Mouse (Mus musculus): ENCODE results near the gene Rprd1b. TPM values are rescaled to one million over a fixed set of nuclear protein-coding genes. Genes with fewer than 3 reads are reported as not detected.
A peak's percentile ranks its signal among the peaks of the same experiment; 100 is the strongest.

Rprd1b gene
- polyA plus RNA-seq, 1 experiment from 2014 or later = 50.9 TPM

DNA sequence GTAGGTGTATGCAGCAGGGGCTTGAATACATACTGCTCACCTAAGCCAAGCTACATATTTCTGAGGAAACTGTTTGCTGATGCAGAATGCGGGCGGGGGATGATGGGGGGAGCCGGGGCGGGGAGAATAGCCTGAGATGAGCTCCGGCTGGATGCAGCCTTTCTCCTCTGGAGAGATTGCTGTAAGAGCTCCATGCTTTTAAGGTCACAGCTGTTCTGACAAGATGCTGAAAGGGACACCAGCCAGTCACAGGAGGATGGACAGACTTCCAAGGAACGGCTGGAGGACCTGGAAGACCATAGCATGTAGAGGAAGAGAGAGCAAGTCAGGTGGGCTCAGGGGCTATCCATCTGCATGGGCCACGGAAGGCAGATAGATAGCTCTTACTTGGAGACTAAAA, 66.0 kb downstream of the Rprd1b start:
- no peak overlapping the region for H3K9ac ChIP-seq
- WGBS = 51% methylated on average over 7 of the region's 7 CpGs
- peak; percentile 26 for DNase-seq
- H3K4me2 ChIP-seq = no peak overlapping the region
- no peak overlapping the region for H3K4me3 ChIP-seq (ENCODE audit: low read depth, low read length)
- H3K27me3 ChIP-seq (ENCODE audit: insufficient read depth, low read length) = no peaks in the 10 kb centered on the region
- no peak for TF ChIP-seq CTCF (IDR thresholded peaks at IDR 0.05; ENCODE audit: low read depth)
- peak overlapping the region; percentile 61 for H3K27ac ChIP-seq (ENCODE audit: low read depth)
- no peaks in the 10 kb centered on the region for H3K9me3 ChIP-seq (ENCODE audit: low read depth, low read length)
- H3K36me3 ChIP-seq (ENCODE audit: insufficient read depth) = no peaks in the 10 kb centered on the region
- H3K4me1 ChIP-seq (ENCODE audit: insufficient read depth) = peaks cover 21% of the 10 kb centered on the region
- 0 out of 2 replicates have a peak, but pooled peaks have one; percentile 10 for ATAC-seq (ENCODE audit: insufficient read depth)

DNA sequence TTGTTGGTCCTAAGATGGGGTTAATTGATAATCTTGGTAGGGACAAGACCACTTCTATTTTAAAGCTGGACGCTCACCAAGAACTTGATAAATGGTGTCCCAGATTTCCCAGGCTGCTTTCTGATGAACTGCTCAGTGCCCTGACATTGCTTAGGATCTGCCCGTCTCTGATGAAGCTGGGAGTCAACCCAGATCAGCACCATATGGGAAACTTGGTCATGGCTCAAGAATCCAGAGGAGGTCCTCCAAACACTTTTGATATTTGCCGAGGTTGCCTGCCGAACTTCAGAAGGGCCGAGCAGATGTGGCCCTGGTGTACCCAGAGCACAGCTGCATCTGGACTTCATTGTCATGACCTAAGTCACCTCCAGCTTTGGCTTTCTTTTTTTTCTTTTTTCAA, 66.5 kb downstream of the Rprd1b start:
- 25% methylated on average over 5 of the region's 5 CpGs for WGBS
- H3K27me3 ChIP-seq (ENCODE audit: insufficient read depth, low read length) = no peaks in the 10 kb centered on the region
- no peak for TF ChIP-seq CTCF (IDR thresholded peaks at IDR 0.05; ENCODE audit: low read depth)
- H3K9me3 ChIP-seq (ENCODE audit: low read depth, low read length) = no peaks in the 10 kb centered on the region
- no peaks in the 10 kb centered on the region for H3K36me3 ChIP-seq (ENCODE audit: insufficient read depth)
- H3K9ac ChIP-seq = no peak overlapping the region
- H3K4me3 ChIP-seq (ENCODE audit: low read depth, low read length) = no peak overlapping the region
- peak overlapping the region; percentile 61 for H3K27ac ChIP-seq (ENCODE audit: low read depth)
- DNase-seq = peak; percentile 76
- peak; percentile 50 for ATAC-seq (ENCODE audit: insufficient read depth)
- H3K4me2 ChIP-seq = no peak overlapping the region
- peaks cover 21% of the 10 kb centered on the region for H3K4me1 ChIP-seq (ENCODE audit: insufficient read depth)

GRCm38 (mm10) chr2:158097071-158097470, 68.8 kb downstream of the Rprd1b start:
- Histone ChIP-seq H3K9ac (no peak overlapping the region), H3K4me3 (ENCODE audit: low read depth, low read length) (no peak overlapping the region), H3K4me2 (no peak overlapping the region), H3K27me3 (ENCODE audit: insufficient read depth, low read length) (no peaks in the 10 kb centered on the region), H3K4me1 (ENCODE audit: insufficient read depth) (peaks cover 21% of the 10 kb centered on the region), H3K36me3 (ENCODE audit: insufficient read depth) (no peaks in the 10 kb centered on the region), H3K9me3 (ENCODE audit: low read depth, low read length) (no peaks in the 10 kb centered on the region), H3K27ac (ENCODE audit: low read depth) (no peak overlapping the region)
- ATAC-seq (ENCODE audit: insufficient read depth) = no peak
- TF ChIP-seq CTCF (IDR thresholded peaks at IDR 0.05; ENCODE audit: low read depth) = no peak
- WGBS = 83% methylated on average over 5 of the region's 5 CpGs
- DNase-seq = no peak

DNA sequence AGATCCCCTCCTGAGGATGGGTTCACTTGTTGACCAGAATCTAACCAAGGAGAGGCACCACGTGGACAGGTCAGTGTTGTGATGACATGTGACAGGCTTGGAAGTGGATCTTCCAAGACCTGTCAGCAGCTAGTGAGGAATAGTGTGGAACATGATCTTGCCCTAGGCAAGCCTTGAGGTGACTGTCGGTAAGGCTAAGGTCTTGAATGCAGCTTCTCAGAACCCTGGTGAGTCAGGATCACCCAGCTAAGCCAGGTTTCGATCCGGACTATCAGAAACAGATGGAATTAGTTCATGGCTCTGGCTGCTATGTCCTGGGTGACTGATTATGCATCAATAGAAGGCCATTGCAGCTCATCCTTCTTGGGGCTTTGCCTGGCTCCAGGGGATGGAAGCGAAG, 70.4 kb downstream of the Rprd1b start:
- no peaks in the 10 kb centered on the region for H3K36me3 ChIP-seq (ENCODE audit: insufficient read depth)
- DNase-seq (no peak), ATAC-seq (ENCODE audit: insufficient read depth) (no peak)
- no peaks in the 10 kb centered on the region for H3K9me3 ChIP-seq (ENCODE audit: low read depth, low read length)
- H3K27ac ChIP-seq (ENCODE audit: low read depth) = no peak overlapping the region
- H3K27me3 ChIP-seq (ENCODE audit: insufficient read depth, low read length) = no peaks in the 10 kb centered on the region
- H3K9ac ChIP-seq = no peak overlapping the region
- H3K4me3 ChIP-seq (ENCODE audit: low read depth, low read length) = no peak overlapping the region
- no peak for TF ChIP-seq CTCF (IDR thresholded peaks at IDR 0.05; ENCODE audit: low read depth)
- WGBS = 78% methylated on average over 5 of the region's 5 CpGs
- H3K4me1 ChIP-seq (ENCODE audit: insufficient read depth) = peaks cover 14% of the 10 kb centered on the region
- H3K4me2 ChIP-seq = no peak overlapping the region

- no peak overlapping the region for H3K4me2 ChIP-seq
- no peak overlapping the region; the same call in 1 of the 2 replicates for H3K27ac ChIP-seq (ENCODE audit: low read depth)
- no peaks in the 10 kb centered on the region for H3K9me3 ChIP-seq (ENCODE audit: low read depth, low read length)
- no peak overlapping the region for H3K4me3 ChIP-seq (ENCODE audit: low read depth, low read length)
- DNase-seq (peak; percentile 48), ATAC-seq (ENCODE audit: insufficient read depth) (no peak)
- WGBS = 54% methylated on average over 3 of the region's 3 CpGs
- H3K4me1 ChIP-seq (ENCODE audit: insufficient read depth) = peaks cover 7% of the 10 kb centered on the region
- H3K9ac ChIP-seq = no peak overlapping the region
- no peaks in the 10 kb centered on the region for H3K27me3 ChIP-seq (ENCODE audit: insufficient read depth, low read length)
- no peaks in the 10 kb centered on the region for H3K36me3 ChIP-seq (ENCODE audit: insufficient read depth)
- no peak for TF ChIP-seq CTCF (IDR thresholded peaks at IDR 0.05; ENCODE audit: low read depth)
Observed at GRCm38 (mm10) chr2:158099537-158099936, 71.2 kb downstream of the Rprd1b start.

GRCm38 (mm10) chr2:158101768-158102167, 73.5 kb downstream of the Rprd1b start:
- no peak overlapping the region for H3K27ac ChIP-seq (ENCODE audit: low read depth)
- TF ChIP-seq CTCF (IDR thresholded peaks at IDR 0.05; ENCODE audit: low read depth) = no peak
- no peak overlapping the region for H3K9ac ChIP-seq
- no peaks in the 10 kb centered on the region for H3K27me3 ChIP-seq (ENCODE audit: insufficient read depth, low read length)
- ATAC-seq (ENCODE audit: insufficient read depth) (no peak), DNase-seq (peak; percentile 19)
- H3K36me3 ChIP-seq (ENCODE audit: insufficient read depth) = no peaks in the 10 kb centered on the region
- 69% methylated on average over 5 of the region's 5 CpGs for WGBS
- no peak overlapping the region for H3K4me3 ChIP-seq (ENCODE audit: low read depth, low read length)
- no peak overlapping the region for H3K4me2 ChIP-seq
- H3K9me3 ChIP-seq (ENCODE audit: low read depth, low read length) = no peaks in the 10 kb centered on the region
- H3K4me1 ChIP-seq (ENCODE audit: insufficient read depth) = no peaks in the 10 kb centered on the region

DNA sequence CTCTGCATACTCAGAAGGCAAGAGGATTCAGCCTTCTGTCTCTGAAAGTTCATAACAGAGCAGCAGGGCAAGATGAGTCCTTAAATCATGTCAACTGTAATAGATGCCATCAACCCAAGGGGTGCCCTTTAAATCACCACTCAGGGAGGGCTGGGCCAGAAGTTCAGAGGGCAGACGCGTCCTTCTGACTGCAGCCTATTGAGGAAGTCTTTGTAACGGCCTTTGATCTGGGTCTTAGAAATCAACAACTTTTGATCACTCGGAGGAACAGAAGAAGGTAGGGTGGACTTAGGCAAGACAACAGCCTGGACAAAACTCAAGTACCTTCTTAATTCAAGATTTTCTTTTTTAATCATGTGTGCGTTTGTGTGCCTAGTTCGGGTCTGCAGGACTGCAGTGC, 76.7 kb downstream of the Rprd1b start:
- no peak overlapping the region for H3K9ac ChIP-seq
- WGBS = 86% methylated on average over 6 of the region's 6 CpGs
- no peak overlapping the region for H3K4me2 ChIP-seq

DNA sequence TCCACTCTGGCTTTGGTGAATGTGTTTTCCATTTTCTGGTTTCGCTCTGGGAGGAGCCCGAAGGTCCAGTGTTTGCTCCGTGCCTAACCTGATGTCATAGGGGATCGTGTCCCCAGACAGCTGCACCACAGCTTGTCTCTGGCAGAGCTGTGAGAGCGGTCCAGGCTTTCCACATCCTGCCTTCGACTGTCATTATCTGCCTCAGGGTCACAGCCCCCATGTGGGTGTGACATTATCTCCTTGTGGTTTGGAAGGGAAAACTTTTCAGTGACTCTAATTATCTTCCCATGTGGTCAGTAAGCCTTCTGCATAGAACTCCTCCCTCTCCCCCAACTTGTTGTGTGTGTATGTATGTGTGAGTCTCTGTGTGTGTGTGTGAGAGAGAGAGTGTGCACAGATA, 77.3 kb downstream of the Rprd1b start:
- ATAC-seq (ENCODE audit: insufficient read depth) (no peak), DNase-seq (peak; percentile 18)
- H3K27me3 ChIP-seq (ENCODE audit: insufficient read depth, low read length) = no peaks in the 10 kb centered on the region
- H3K36me3 ChIP-seq (ENCODE audit: insufficient read depth) = no peaks in the 10 kb centered on the region
- no peak overlapping the region for H3K9ac ChIP-seq
- H3K4me3 ChIP-seq (ENCODE audit: low read depth, low read length) = no peak overlapping the region
- no peaks in the 10 kb centered on the region for H3K9me3 ChIP-seq (ENCODE audit: low read depth, low read length)
- no peak overlapping the region for H3K27ac ChIP-seq (ENCODE audit: low read depth)
- 76% methylated on average over 6 of the region's 6 CpGs for WGBS
- no peak overlapping the region for H3K4me2 ChIP-seq
- TF ChIP-seq CTCF (IDR thresholded peaks at IDR 0.05; ENCODE audit: low read depth) = no peak
- peaks cover 15% of the 10 kb centered on the region for H3K4me1 ChIP-seq (ENCODE audit: insufficient read depth)

More for the DNA sequence above, 76.7 kb downstream of the Rprd1b start:
- Histone ChIP-seq H3K36me3 (ENCODE audit: insufficient read depth) (no peaks in the 10 kb centered on the region), H3K4me1 (ENCODE audit: insufficient read depth) (peaks cover 15% of the 10 kb centered on the region), H3K27ac (ENCODE audit: low read depth) (peak overlapping the region; percentile 12; the same call in 1 of the 2 replicates), H3K4me3 (ENCODE audit: low read depth, low read length) (no peak overlapping the region), H3K27me3 (ENCODE audit: insufficient read depth, low read length) (no peaks in the 10 kb centered on the region), H3K9me3 (ENCODE audit: low read depth, low read length) (no peaks in the 10 kb centered on the region)
- ATAC-seq (ENCODE audit: insufficient read depth) = no peak
- TF ChIP-seq CTCF (IDR thresholded peaks at IDR 0.05; ENCODE audit: low read depth) = no peak
- no peak for DNase-seq
